Mouse (Mus musculus) heart, embryonic 10.5 days (tissue): ENCODE measurements at regions not wholly inside any gene's neighbourhood (a gene's known extent, or its start where the extent isn't known, plus 50 kb on each side); places are given as distances from the start of the nearest gene placed in this dataset.

Source experiments
- DNase-seq: peaks from one replicate; pipeline ENCODE4 v3.0.0-alpha.2; 2017; ENCODE audit warnings: low spot score
- H3K27ac ChIP-seq: fragments of 300-500 bp; sonication (generic); 2 replicates; pipeline ENCODE4 v1.5.1; 2016; ENCODE audit warnings: mild to moderate bottlenecking
- H3K27me3 ChIP-seq: fragments of 300-500 bp; sonication (generic); 2 replicates; pipeline ENCODE4 v1.6.1; 2016; ENCODE audit warnings: mild to moderate bottlenecking; ENCODE audit not compliant: poor library complexity, insufficient read depth, severe bottlenecking
- H3K36me3 ChIP-seq: fragments of 300-500 bp; sonication (generic); 2 replicates; pipeline ENCODE4 v1.6.1; 2016; ENCODE audit warnings: mild to moderate bottlenecking, moderate library complexity
- H3K4me1 ChIP-seq: fragments of 300-500 bp; sonication (generic); 2 replicates; pipeline ENCODE4 v1.6.1; 2016; ENCODE audit warnings: mild to moderate bottlenecking
- H3K4me3 ChIP-seq: fragments of 300-500 bp; sonication (generic); 2 replicates; pipeline ENCODE4 v1.5.1; 2016; ENCODE audit warnings: mild to moderate bottlenecking, moderate library complexity
- H3K9me3 ChIP-seq: fragments of 300-500 bp; sonication (generic); 2 replicates; pipeline ENCODE4 v1.6.1; 2016; ENCODE audit warnings: mild to moderate bottlenecking, moderate library complexity
- WGBS: fragments of 180-500 bp; shearing (Covaris S2); methylation state at CpG from one replicate; pipeline ENCODE4 v1.1.7; 2016; 5-methylcytosine and 5-hydroxymethylcytosine counted together

DNA sequence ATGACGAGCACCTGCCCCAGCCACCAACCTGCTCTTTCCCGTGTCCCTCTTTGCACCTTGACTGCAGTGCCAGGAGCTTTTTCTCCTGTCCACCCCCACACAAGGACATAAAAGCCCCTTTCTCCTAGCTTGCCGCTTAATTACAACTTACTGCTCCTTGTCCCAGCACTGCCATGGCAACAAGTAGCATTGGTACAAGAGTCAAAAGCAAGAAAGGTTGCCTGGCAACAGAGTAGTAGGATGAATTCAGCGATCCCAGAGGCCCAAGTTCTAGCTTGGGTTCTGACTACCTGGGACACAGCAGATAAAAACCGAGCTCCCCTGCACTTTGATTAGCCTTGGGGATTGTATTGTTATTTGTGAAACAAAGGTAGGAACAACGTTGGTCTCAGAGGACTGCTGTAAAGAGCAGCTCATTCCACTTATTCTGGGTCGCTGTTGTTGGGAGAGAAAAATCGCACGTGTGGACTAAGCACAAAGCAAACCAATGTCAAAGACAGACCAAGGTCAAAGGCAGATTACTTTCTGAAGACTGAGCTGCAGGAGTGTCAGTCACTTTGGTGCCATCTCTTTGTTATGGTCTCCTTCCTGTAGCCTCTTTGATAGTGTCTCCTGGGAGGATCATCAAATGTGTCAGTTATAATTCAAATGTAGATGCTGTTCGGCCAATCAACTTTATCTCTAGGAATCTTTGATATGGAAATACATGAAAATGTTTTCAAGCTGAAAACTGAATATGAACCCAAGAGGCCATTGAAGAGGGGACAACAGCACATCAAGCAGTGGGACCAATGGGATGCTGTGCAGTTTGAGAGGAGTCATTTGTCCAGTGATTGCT lies 65.2 kb upstream of the Arntl start:
- H3K27ac ChIP-seq: no peak overlapping the region
- DNase-seq: no peak
- no peak overlapping the region for H3K4me3 ChIP-seq
- 60% methylated on average over 10 of the region's 10 CpGs for WGBS
- no peaks in the 10 kb centered on the region for H3K4me1 ChIP-seq
- no peaks in the 10 kb centered on the region for H3K36me3 ChIP-seq
- peaks cover 22% of the 10 kb centered on the region for H3K27me3 ChIP-seq
- H3K9me3 ChIP-seq: no peaks in the 10 kb centered on the region

DNA sequence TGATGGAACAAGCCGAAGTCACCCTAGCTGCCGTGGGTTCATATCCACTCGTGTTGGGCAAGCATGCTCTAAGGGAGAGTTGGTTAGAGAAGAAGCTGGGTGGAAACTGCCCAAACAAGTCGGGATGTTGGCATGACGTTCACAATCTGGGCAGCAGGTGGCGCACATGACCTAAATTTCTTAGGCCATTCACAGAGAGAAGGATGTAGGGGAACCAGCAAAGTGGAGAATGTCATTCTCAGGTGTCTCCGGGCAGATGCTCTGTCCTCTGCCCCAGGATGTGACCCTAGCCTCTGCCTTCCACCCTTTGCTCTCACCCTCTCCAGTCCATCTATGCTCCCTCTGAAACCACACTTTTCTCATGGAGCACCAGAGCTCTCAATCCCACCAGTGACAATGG lies 63.7 kb upstream of the Arntl start:
- H3K27me3 ChIP-seq: peaks cover 22% of the 10 kb centered on the region
- H3K27ac ChIP-seq: no peak overlapping the region
- peaks cover 6% of the 10 kb centered on the region for H3K4me1 ChIP-seq
- no peaks in the 10 kb centered on the region for H3K9me3 ChIP-seq
- no peaks in the 10 kb centered on the region for H3K36me3 ChIP-seq
- DNase-seq: peak; percentile 91
- no peak overlapping the region for H3K4me3 ChIP-seq
- 10% methylated on average over 7 of the region's 7 CpGs for WGBS

DNA sequence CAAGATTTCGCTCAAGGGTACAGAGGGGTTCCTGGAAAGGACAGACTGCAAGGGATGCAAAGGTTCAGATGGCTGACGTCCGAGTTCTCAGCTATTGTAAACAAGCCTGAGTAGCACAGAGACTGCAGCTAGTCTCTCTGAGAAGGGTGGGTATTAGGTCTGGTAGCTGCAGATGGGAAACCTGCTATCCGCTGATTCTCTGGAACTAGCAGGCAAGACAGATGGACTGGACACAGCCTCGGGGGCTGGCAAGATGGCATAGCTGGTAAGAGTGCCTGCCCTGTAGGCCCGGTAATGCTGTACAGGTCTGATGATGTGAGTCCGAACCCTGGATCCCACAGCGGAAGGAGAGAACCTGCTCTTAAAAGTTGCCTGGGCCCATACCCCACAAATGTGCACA lies 62.2 kb upstream of the Arntl start:
- DNase-seq: no peak
- Histone ChIP-seq H3K36me3 (no peaks in the 10 kb centered on the region), H3K4me1 (peaks cover 8% of the 10 kb centered on the region), H3K4me3 (no peak overlapping the region), H3K9me3 (no peaks in the 10 kb centered on the region), H3K27me3 (peaks cover 18% of the 10 kb centered on the region), H3K27ac (no peak overlapping the region)
- WGBS: 78% methylated on average over 8 of the region's 8 CpGs

DNA sequence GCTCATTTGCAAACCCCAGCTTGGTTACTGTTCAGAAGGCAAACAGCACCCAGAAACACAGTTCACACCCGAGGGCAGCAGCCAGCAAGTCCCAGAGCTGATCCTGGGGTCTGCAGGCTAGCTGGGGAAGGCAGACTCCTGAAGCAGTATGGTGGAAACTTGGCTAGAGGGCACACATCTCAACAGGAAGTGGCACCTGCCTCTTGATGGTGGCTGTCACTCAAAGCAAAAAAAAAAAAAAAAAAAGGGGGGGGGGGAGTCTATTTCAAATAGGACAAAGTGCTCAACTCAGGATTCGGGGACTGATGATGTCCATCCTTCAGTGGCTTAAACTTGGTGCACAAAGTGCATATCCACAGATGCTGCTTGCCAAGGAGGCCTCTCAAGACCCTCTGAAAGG lies 61.2 kb upstream of the Arntl start:
- no peak for DNase-seq
- Histone ChIP-seq H3K27me3 (peaks cover 16% of the 10 kb centered on the region), H3K36me3 (no peaks in the 10 kb centered on the region), H3K27ac (no peak overlapping the region), H3K4me1 (peaks cover 19% of the 10 kb centered on the region), H3K9me3 (no peaks in the 10 kb centered on the region), H3K4me3 (no peak overlapping the region)
- 70% methylated on average over 2 of the region's 2 CpGs for WGBS

DNA sequence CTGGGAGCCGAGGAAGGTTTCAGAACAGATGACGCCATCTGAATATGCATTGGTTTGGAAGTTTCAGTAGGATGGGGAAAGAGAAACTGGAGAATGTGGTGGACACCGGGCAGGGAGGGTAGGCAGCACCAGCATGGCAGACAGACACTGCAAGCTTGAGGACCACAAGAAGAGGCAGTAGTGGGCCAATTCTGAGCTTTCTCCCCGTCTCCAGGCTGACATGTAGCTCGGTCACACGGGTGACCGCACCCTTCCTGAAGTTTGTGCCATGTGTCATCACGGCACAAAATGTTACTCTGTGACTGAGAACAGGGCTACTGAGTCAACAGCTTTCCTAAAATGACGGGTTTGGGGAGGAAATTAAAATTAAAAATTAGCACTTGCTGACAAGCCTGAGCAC lies 60.7 kb upstream of the Arntl start:
- Histone ChIP-seq H3K4me1 (peaks cover 23% of the 10 kb centered on the region), H3K9me3 (no peaks in the 10 kb centered on the region), H3K27me3 (peaks cover 12% of the 10 kb centered on the region), H3K27ac (no peak overlapping the region), H3K36me3 (no peaks in the 10 kb centered on the region), H3K4me3 (no peak overlapping the region)
- WGBS: 84% methylated on average over 9 of the region's 9 CpGs
- DNase-seq: no peak

DNA sequence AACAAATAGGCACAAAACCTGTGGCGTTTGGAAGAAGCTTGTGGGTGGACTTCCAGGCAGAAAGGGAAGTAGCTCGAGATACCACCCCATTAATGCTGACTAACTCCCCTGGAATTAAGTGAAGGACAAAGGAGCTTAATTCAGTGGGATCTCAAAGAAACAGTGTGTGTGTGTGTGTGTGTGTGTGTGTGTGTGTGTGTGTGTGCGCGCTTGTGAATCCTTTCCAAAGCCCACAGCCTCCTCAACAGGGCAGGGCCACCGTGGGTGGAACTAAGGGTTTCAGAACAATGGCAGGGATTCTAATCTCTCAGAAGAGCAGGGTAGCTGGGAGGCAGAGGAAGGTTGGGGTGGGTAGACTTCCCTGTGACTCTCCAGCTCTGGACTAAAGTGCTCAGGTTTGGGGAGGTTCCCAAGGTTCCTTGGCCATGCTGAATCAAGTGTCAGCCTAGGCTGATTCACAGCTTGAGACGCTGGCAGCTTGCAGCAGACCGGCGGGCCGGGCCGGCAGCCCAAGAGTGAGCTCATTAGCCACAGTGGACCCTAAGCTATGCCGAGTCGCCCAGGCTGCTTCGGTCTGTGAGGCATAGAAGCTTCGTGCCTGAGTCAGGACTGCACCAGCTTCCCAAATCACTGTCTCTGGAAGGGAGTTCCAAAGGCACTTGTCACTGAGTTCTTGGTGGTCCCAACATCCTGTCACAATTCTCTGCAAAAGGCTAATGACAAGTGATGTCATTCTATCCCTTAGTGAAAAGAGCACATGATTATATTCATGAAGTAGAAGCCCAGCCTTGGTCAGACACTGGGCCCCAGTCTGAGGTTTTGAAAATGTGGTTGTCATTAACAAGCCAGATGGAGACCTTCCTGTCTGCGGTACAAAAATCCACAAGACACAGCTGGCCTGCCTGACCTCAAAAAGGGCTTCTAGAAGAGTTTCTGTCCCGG lies 59.6 kb upstream of the Arntl start:
- 37% methylated on average over 16 of the region's 16 CpGs for WGBS
- DNase-seq: no peak

DNA sequence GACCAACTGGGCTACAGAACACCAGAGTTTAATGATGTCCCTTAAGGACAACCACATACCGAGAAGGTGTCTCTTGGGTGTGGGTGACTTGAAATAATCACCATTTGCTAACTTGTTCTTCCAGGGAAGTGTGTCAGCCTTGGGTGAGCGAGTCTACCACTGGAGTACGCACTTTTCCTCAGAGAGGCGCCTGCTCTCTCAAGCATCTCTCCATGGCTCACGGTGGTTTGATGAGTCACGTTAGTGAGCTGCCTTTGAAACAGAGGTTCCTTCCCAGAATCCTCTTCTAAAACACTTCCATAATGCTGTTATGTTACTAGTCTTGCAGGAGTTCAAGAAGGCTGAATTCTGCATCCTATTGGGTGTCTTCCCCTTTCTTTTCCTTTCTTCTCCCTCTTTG lies 58.6 kb upstream of the Arntl start:
- Histone ChIP-seq H3K36me3 (no peaks in the 10 kb centered on the region), H3K4me3 (no peak overlapping the region), H3K4me1 (peaks cover 36% of the 10 kb centered on the region), H3K9me3 (no peaks in the 10 kb centered on the region), H3K27me3 (no peaks in the 10 kb centered on the region), H3K27ac (no peak overlapping the region)
- no peak for DNase-seq
- WGBS: 84% methylated on average over 6 of the region's 6 CpGs

More for the DNA sequence above, 59.6 kb upstream of the Arntl start:
- Histone ChIP-seq H3K27me3 (peaks cover 7% of the 10 kb centered on the region; the same call in 1 of the 2 replicates), H3K9me3 (no peaks in the 10 kb centered on the region), H3K27ac (peak overlapping the region; percentile 69; the same call in 1 of the 2 replicates), H3K36me3 (no peaks in the 10 kb centered on the region), H3K4me1 (peaks cover 33% of the 10 kb centered on the region), H3K4me3 (no peak overlapping the region)

DNA sequence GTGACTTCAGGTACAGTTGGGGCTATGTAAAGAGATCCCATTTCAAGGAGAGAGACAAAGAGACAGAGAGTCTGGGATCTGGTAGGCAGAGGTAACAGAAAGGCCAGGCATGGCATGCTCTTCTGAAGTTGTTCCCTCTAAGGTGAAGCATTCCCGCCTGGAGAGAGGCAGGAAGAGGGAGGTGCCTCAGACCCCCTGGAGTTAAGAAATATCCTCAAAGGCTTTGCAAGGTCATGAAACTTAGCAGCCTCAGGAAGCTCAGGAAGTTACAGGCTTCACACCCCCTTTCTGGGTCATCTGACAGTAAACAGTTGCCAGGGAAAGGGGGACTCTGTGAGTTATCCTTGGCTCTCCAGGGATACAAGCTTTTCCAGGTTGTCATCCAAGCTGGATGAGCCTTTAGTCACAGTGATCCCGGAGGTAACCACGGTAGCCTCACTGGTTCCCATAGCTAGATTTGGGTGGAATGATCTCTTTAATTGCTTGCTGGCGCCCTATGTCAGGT lies 57.2 kb upstream of the Arntl start:
- Histone ChIP-seq H3K36me3 (no peaks in the 10 kb centered on the region), H3K27me3 (no peaks in the 10 kb centered on the region), H3K4me1 (peaks cover 42% of the 10 kb centered on the region), H3K27ac (peak overlapping the region; percentile 52; the same call in 1 of the 2 replicates), H3K4me3 (no peak overlapping the region), H3K9me3 (no peaks in the 10 kb centered on the region)
- 77% methylated on average over 4 of the region's 4 CpGs for WGBS
- DNase-seq: no peak

DNA sequence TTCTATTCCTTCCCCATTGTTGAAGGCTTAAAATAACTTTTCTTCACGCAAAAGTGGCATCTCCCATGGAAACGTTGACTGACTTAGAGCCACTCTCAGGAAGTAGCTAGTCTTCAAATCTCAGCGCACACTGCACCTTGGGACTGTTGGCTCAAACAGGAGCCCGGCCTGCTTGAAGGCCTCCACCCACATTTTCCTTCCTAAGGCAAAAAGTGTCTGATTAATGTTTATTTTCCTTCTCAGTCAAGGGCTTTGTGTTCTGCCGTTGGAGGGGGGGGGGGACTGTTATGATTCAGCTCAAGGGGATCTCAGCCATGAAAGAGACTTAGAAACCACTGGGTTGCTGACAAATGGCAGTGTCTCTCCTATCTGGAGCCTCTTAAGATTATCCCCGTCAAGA lies 56.5 kb upstream of the Arntl start:
- no peaks in the 10 kb centered on the region for H3K27me3 ChIP-seq
- no peaks in the 10 kb centered on the region for H3K36me3 ChIP-seq
- peak overlapping the region; percentile 52; the same call in 1 of the 2 replicates for H3K27ac ChIP-seq
- no peaks in the 10 kb centered on the region for H3K9me3 ChIP-seq
- no peak for DNase-seq
- 25% methylated on average over 6 of the region's 6 CpGs for WGBS
- peaks cover 42% of the 10 kb centered on the region for H3K4me1 ChIP-seq
- no peak overlapping the region for H3K4me3 ChIP-seq

DNA sequence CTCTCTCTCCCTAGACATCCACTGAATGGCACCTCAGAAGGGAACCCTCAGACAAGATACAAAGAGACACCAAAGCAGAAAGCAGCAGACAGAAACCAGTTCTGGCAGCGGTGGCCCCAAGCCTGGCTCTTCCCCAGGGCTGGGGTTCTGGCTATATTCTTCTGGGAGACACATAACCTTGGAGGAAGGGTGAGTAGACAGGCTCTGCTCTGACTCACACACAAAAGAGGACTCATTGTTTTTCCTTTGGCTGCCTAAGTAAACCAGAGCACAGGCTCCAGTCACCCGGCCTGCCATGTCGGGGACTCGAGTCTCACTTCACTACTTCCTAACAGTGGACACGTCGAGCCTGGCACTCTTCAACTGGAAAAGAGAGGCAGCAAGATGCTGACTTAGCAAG lies 55.8 kb upstream of the Arntl start:
- no peak for DNase-seq
- no peaks in the 10 kb centered on the region for H3K27me3 ChIP-seq
- peak overlapping the region; percentile 74 for H3K27ac ChIP-seq
- H3K4me1 ChIP-seq: peaks cover 42% of the 10 kb centered on the region
- H3K9me3 ChIP-seq: no peaks in the 10 kb centered on the region
- H3K36me3 ChIP-seq: no peaks in the 10 kb centered on the region
- H3K4me3 ChIP-seq: no peak overlapping the region
- 27% methylated on average over 6 of the region's 6 CpGs for WGBS

DNA sequence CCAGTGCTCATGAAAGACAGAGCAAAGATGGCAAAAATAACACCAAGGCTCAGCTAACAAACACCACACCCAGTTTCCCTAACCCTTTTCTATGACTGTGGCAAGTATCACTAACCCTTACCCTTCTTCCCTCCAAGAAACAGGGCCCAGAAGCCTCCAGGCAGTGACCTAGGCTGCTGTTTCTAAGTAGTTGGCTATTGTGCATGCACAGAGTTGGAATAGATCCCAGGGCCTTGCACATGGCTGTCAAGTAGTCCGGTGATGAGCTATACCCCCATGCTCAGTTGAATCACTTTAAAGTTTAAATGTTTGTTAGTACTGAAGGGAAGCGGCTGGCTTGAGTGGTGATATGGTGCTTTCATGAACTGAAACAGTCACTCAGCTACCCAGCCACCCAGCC lies 53.9 kb upstream of the Arntl start:
- Histone ChIP-seq H3K36me3 (no peaks in the 10 kb centered on the region), H3K9me3 (no peaks in the 10 kb centered on the region), H3K27ac (no peak overlapping the region), H3K4me1 (peaks cover 36% of the 10 kb centered on the region), H3K4me3 (no peak overlapping the region), H3K27me3 (no peaks in the 10 kb centered on the region)
- DNase-seq: no peak
- WGBS: 85% methylated on average over 2 of the region's 2 CpGs

DNA sequence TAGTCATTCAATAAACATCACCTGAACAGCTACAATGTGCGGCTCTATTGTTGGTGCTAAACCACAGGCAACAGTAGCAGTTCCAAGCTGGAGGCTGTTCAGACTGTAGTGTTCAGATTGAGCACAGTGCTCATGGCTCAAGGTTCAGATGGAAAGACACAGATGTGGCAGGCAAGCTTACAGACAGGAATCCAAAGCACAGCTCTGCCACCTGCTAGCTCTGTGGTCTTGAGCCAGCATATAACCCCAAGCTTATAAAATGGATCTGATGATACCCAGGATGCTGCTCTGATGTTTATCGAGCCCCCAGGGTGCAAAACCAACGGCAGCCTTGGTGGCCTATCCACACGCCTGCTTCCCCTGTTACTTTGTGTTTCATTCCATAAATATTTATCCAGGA lies 53.2 kb upstream of the Arntl start:
- H3K36me3 ChIP-seq: no peaks in the 10 kb centered on the region
- no peaks in the 10 kb centered on the region for H3K27me3 ChIP-seq
- no peaks in the 10 kb centered on the region for H3K9me3 ChIP-seq
- H3K27ac ChIP-seq: no peak overlapping the region
- peaks cover 36% of the 10 kb centered on the region for H3K4me1 ChIP-seq
- DNase-seq: no peak
- WGBS: 68% methylated on average over 4 of the region's 4 CpGs
- H3K4me3 ChIP-seq: no peak overlapping the region

DNA sequence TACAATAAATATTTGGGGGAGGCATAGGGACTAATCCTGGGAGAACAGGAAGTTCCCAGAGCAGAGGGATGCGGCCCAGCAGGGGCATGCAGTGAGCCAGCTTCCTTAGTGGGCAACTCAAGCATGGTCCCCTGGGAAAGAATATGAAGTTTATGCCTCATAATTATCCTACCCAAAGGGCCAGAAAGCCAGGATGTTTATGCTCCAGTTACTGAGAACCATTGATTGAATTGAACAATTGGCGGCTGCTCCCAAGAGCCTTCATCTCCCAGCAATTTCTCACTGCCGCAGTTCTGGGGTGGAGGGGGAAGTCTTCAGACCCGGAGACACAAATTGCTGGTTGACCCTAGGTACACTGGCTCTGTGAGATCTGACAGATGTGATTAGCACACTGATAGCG lies 50.9 kb upstream of the Arntl start:
- H3K27ac ChIP-seq: no peak overlapping the region
- H3K4me3 ChIP-seq: no peak overlapping the region
- H3K27me3 ChIP-seq: no peaks in the 10 kb centered on the region
- peaks cover 20% of the 10 kb centered on the region for H3K4me1 ChIP-seq
- DNase-seq: no peak
- H3K36me3 ChIP-seq: no peaks in the 10 kb centered on the region
- H3K9me3 ChIP-seq: no peaks in the 10 kb centered on the region
- WGBS: 87% methylated on average over 5 of the region's 5 CpGs
